Mouse (Mus musculus): ENCODE measurements around the gene Akap7. TPM values are rescaled to one million over a fixed set of nuclear protein-coding genes. Genes with fewer than 3 reads are reported as not detected.

The Akap7 gene
- total and polyA plus RNA-seq, 2 experiments from 2014 or later = 70.5 to 81.3 TPM

GRCm38 (mm10) chr10:25158651-25159050 is 149.0 kb downstream of the Akap7 start:
- no peak for TF ChIP-seq CTCF (IDR thresholded peaks at IDR 0.05)
- no peaks in the 10 kb centered on the region for H3K27me3 ChIP-seq (ENCODE audit: insufficient read depth, low read length)
- WGBS = 87% methylated on average over 5 of the region's 5 CpGs
- no peaks in the 10 kb centered on the region for H3K9me3 ChIP-seq (ENCODE audit: low read length)
- H3K4me2 ChIP-seq (ENCODE audit: low read depth, low read length, poor library complexity, severe bottlenecking) = no peak overlapping the region
- H3K4me3 ChIP-seq (ENCODE audit: low read depth, low read length) = no peak overlapping the region
- DNase-seq (ENCODE audit: low spot score) (no peak), ATAC-seq (ENCODE audit: low FRiP score) (no peak)
- no peak overlapping the region for H3K9ac ChIP-seq (replicated peaks; ENCODE audit: low read length, poor library complexity, severe bottlenecking)
- no peaks in the 10 kb centered on the region for H3K36me3 ChIP-seq (ENCODE audit: insufficient read depth, low read length)
- no peaks in the 10 kb centered on the region for H3K4me1 ChIP-seq (ENCODE audit: insufficient read depth, low read length)
- no peak overlapping the region for H3K27ac ChIP-seq (ENCODE audit: low read depth, low read length)

GRCm38 (mm10) chr10:25157339-25157738 is 150.3 kb downstream of the Akap7 start:
- no peak overlapping the region for H3K4me3 ChIP-seq (ENCODE audit: low read depth, low read length)
- H3K9me3 ChIP-seq (ENCODE audit: low read length) = no peaks in the 10 kb centered on the region
- no peak overlapping the region for H3K4me2 ChIP-seq (ENCODE audit: low read depth, low read length, poor library complexity, severe bottlenecking)
- no peak overlapping the region for H3K9ac ChIP-seq (replicated peaks; ENCODE audit: low read length, poor library complexity, severe bottlenecking)
- no peak for DNase-seq (ENCODE audit: low spot score)
- no peak for TF ChIP-seq CTCF (IDR thresholded peaks at IDR 0.05)
- ATAC-seq (ENCODE audit: low FRiP score) = no peak
- no peaks in the 10 kb centered on the region for H3K4me1 ChIP-seq (ENCODE audit: insufficient read depth, low read length)
- no peak overlapping the region for H3K27ac ChIP-seq (ENCODE audit: low read depth, low read length)
- no peaks in the 10 kb centered on the region for H3K27me3 ChIP-seq (ENCODE audit: insufficient read depth, low read length)
- H3K36me3 ChIP-seq (ENCODE audit: insufficient read depth, low read length) = no peaks in the 10 kb centered on the region

GRCm38 (mm10) chr10:25154225-25154624 is 153.4 kb downstream of the Akap7 start:
- WGBS = 74% methylated on average over 6 of the region's 6 CpGs
- Histone ChIP-seq H3K4me2 (ENCODE audit: low read depth, low read length, poor library complexity, severe bottlenecking) (no peak overlapping the region), H3K27me3 (ENCODE audit: insufficient read depth, low read length) (no peaks in the 10 kb centered on the region), H3K9ac (replicated peaks; ENCODE audit: low read length, poor library complexity, severe bottlenecking) (no peak overlapping the region), H3K27ac (ENCODE audit: low read depth, low read length) (no peak overlapping the region), H3K4me3 (ENCODE audit: low read depth, low read length) (no peak overlapping the region), H3K4me1 (ENCODE audit: insufficient read depth, low read length) (no peaks in the 10 kb centered on the region), H3K9me3 (ENCODE audit: low read length) (no peaks in the 10 kb centered on the region), H3K36me3 (ENCODE audit: insufficient read depth, low read length) (no peaks in the 10 kb centered on the region)
- TF ChIP-seq CTCF (IDR thresholded peaks at IDR 0.05) = no peak
- no peak for ATAC-seq (ENCODE audit: low FRiP score)
- no peak for DNase-seq (ENCODE audit: low spot score)

- DNase-seq (ENCODE audit: low spot score) (no peak), ATAC-seq (ENCODE audit: low FRiP score) (no peak)
- no peaks in the 10 kb centered on the region for H3K36me3 ChIP-seq (ENCODE audit: insufficient read depth, low read length)
- H3K4me2 ChIP-seq (ENCODE audit: low read depth, low read length, poor library complexity, severe bottlenecking) = no peak overlapping the region
- H3K27me3 ChIP-seq (ENCODE audit: insufficient read depth, low read length) = no peaks in the 10 kb centered on the region
- no peaks in the 10 kb centered on the region for H3K9me3 ChIP-seq (ENCODE audit: low read length)
- 89% methylated on average over 7 of the region's 7 CpGs for WGBS
- no peak overlapping the region for H3K9ac ChIP-seq (replicated peaks; ENCODE audit: low read length, poor library complexity, severe bottlenecking)
- H3K4me1 ChIP-seq (ENCODE audit: insufficient read depth, low read length) = no peaks in the 10 kb centered on the region
- TF ChIP-seq CTCF (IDR thresholded peaks at IDR 0.05) = no peak
- no peak overlapping the region for H3K4me3 ChIP-seq (ENCODE audit: low read depth, low read length)
- no peak overlapping the region for H3K27ac ChIP-seq (ENCODE audit: low read depth, low read length)
Observed at GRCm38 (mm10) chr10:25151172-25151800, 156.4 kb downstream of the Akap7 start.

- no peak overlapping the region for H3K9ac ChIP-seq (replicated peaks; ENCODE audit: low read length, poor library complexity, severe bottlenecking)
- no peak for TF ChIP-seq CTCF (IDR thresholded peaks at IDR 0.05)
- peak overlapping the region; percentile 29; the same call in 1 of the 2 replicates for H3K4me2 ChIP-seq (ENCODE audit: low read depth, low read length, poor library complexity, severe bottlenecking)
- WGBS = 59% methylated on average over 12 of the region's 12 CpGs
- H3K36me3 ChIP-seq (ENCODE audit: insufficient read depth, low read length) = no peaks in the 10 kb centered on the region
- H3K4me3 ChIP-seq (ENCODE audit: low read depth, low read length) = no peak overlapping the region
- DNase-seq (ENCODE audit: low spot score) (peak; percentile 22), ATAC-seq (ENCODE audit: low FRiP score) (0 out of 2 replicates have a peak, but pooled peaks have one; percentile 28)
- no peaks in the 10 kb centered on the region for H3K9me3 ChIP-seq (ENCODE audit: low read length)
- no peaks in the 10 kb centered on the region for H3K4me1 ChIP-seq (ENCODE audit: insufficient read depth, low read length)
- 0 out of 2 replicates have a peak overlapping the region, but pooled peaks have one; percentile 18 for H3K27ac ChIP-seq (ENCODE audit: low read depth, low read length)
- no peaks in the 10 kb centered on the region for H3K27me3 ChIP-seq (ENCODE audit: insufficient read depth, low read length)
Observed at GRCm38 (mm10) chr10:25145851-25146250, 161.8 kb downstream of the Akap7 start.

- H3K4me2 ChIP-seq (ENCODE audit: low read depth, low read length, poor library complexity, severe bottlenecking) = peak overlapping the region; percentile 29; the same call in 1 of the 2 replicates
- 66% methylated on average over 18 of the region's 18 CpGs for WGBS
- no peak overlapping the region for H3K9ac ChIP-seq (replicated peaks; ENCODE audit: low read length, poor library complexity, severe bottlenecking)
- no peaks in the 10 kb centered on the region for H3K4me1 ChIP-seq (ENCODE audit: insufficient read depth, low read length)
- H3K27me3 ChIP-seq (ENCODE audit: insufficient read depth, low read length) = no peaks in the 10 kb centered on the region
- H3K36me3 ChIP-seq (ENCODE audit: insufficient read depth, low read length) = no peaks in the 10 kb centered on the region
- no peak overlapping the region for H3K4me3 ChIP-seq (ENCODE audit: low read depth, low read length)
- ATAC-seq (ENCODE audit: low FRiP score) (peak; percentile 77), DNase-seq (ENCODE audit: low spot score) (peak; percentile 39)
- H3K9me3 ChIP-seq (ENCODE audit: low read length) = no peaks in the 10 kb centered on the region
- TF ChIP-seq CTCF (IDR thresholded peaks at IDR 0.05) = no peak
- peak overlapping the region; percentile 51; the same call in 1 of the 2 replicates for H3K27ac ChIP-seq (ENCODE audit: low read depth, low read length)
Observed at GRCm38 (mm10) chr10:25144787-25145761, 162.6 kb downstream of the Akap7 start.
